ENCODE assay signal across 1 mouse cellular context in the genomic region with DNA sequence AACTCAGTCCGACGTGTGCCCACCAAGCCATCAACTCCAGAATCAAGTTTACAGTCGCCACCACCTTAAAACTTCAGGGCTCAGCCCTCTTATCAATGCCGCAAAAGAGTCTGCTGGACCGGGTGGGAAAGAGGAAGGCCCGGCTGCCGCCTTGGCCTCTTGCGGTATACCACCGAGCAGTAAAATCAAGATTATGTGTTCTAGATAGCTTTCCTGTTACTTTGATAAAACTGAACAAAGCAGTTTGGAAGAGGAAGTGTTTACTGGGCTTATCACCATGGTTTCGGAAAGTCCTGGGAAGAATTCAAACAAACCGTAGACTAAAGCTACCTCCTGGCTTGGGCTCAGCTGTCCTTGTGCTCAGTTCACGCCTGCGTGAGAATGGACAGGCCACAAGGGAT.
TF ChIP-seq lines count a peak whose summit lies in the region.

No protein-coding gene starts in this region.

TF ChIP-seq in MEL, 35 proteins besides CTCF, POLR2A, EP300 and RAD21:
- TF ChIP-seq HCFC1 (IDR thresholded peaks at IDR 0.05; ENCODE audit: low read depth, low read length), result no peak
- no peak for TF ChIP-seq ZC3H11A (IDR thresholded peaks at IDR 0.05; ENCODE audit: low read depth, low read length)
- no peak for TF ChIP-seq POLR2AphosphoS2 (IDR thresholded peaks at IDR 0.05; ENCODE audit: low read length)
- TF ChIP-seq GABPA (IDR thresholded peaks at IDR 0.05; ENCODE audit: low read depth, low read length), result no peak
- TF ChIP-seq ZNF384 (IDR thresholded peaks at IDR 0.05; ENCODE audit: low read depth, low read length), result no peak
- TF ChIP-seq ZMIZ1 (IDR thresholded peaks at IDR 0.05; ENCODE audit: low read depth, low read length), result no peak
- TF ChIP-seq GATA1 (IDR thresholded peaks at IDR 0.05; ENCODE audit: low read depth, low read length), result peak; percentile 97
- TF ChIP-seq ZKSCAN1 (IDR thresholded peaks at IDR 0.05; ENCODE audit: low read depth, low read length), result no peak
- TF ChIP-seq MAX (IDR thresholded peaks at IDR 0.05; ENCODE audit: low read length), result peak; percentile 67; the same call in 1 of the 2 replicates
- no peak; the same call in 1 of the 2 replicates for TF ChIP-seq SMC3 (IDR thresholded peaks at IDR 0.05; ENCODE audit: low read depth, low read length)
- TF ChIP-seq MEF2A (IDR thresholded peaks at IDR 0.05; ENCODE audit: extremely low read depth, insufficient replicate concordance, low read depth, low read length, poor library complexity, severe bottlenecking), result no peak
- TF ChIP-seq ETS1 (IDR thresholded peaks at IDR 0.05; ENCODE audit: low read depth, low read length), result peak; percentile 91
- TF ChIP-seq CHD1 (IDR thresholded peaks at IDR 0.05; ENCODE audit: low read depth, low read length), result no peak; the same call in 1 of the 2 replicates
- TF ChIP-seq UBTF (IDR thresholded peaks at IDR 0.05; ENCODE audit: borderline replicate concordance, insufficient read depth, low read depth, low read length), result 0 out of 2 replicates have a peak, but pooled peaks have one; percentile 59
- TF ChIP-seq MXI1 (IDR thresholded peaks at IDR 0.05; ENCODE audit: low read depth, low read length), result peak; percentile 13; the same call in 1 of the 2 replicates
- no peak for TF ChIP-seq JUND (IDR thresholded peaks at IDR 0.05; ENCODE audit: low read depth, low read length)
- no peak for TF ChIP-seq KAT2A (conservative IDR thresholded peaks at IDR 0.05; ENCODE audit: low read depth, low read length)
- peak; percentile 99 for TF ChIP-seq RCOR1 (IDR thresholded peaks at IDR 0.05; ENCODE audit: low read depth, low read length)
- peak; percentile 32; the same call in 1 of the 2 replicates for TF ChIP-seq TBP (IDR thresholded peaks at IDR 0.05; ENCODE audit: low read depth, low read length)
- peak; percentile 46 for TF ChIP-seq TAL1 (IDR thresholded peaks at IDR 0.05; ENCODE audit: low read length)
- peak; percentile 40; the same call in 1 of the 2 replicates for TF ChIP-seq NRF1 (IDR thresholded peaks at IDR 0.05; ENCODE audit: insufficient read depth, low read depth, low read length, poor library complexity, severe bottlenecking)
- TF ChIP-seq TCF12 (IDR thresholded peaks at IDR 0.05; ENCODE audit: low read depth, low read length), result peak; percentile 88
- 0 out of 2 replicates have a peak, but pooled peaks have one; percentile 53 for TF ChIP-seq E2F4 (IDR thresholded peaks at IDR 0.05; ENCODE audit: borderline replicate concordance, low read depth, low read length)
- TF ChIP-seq USF2 (IDR thresholded peaks at IDR 0.05; ENCODE audit: borderline replicate concordance in 1 of 2, insufficient read depth in 1 of 2, low read depth in 1 of 2, low read length in 2 of 2), result no peak
- TF ChIP-seq NELFE (IDR thresholded peaks at IDR 0.05; ENCODE audit: low read depth, low read length), result no peak; the same call in 1 of the 2 replicates
- no peak for TF ChIP-seq POLR2AphosphoS5 (IDR thresholded peaks at IDR 0.05; ENCODE audit: borderline replicate concordance, low read depth, low read length)
- TF ChIP-seq BHLHE40 (IDR thresholded peaks at IDR 0.05; ENCODE audit: borderline replicate concordance, low read depth, low read length), result peak; percentile 60; the same call in 1 of the 2 replicates
- TF ChIP-seq MYC (IDR thresholded peaks at IDR 0.05; ENCODE audit: low read depth, low read length), result peak; percentile 82; the same call in 1 of the 2 replicates
- peak; percentile 79 for TF ChIP-seq MYB (IDR thresholded peaks at IDR 0.05; ENCODE audit: low read depth, low read length)
- TF ChIP-seq SIN3A (IDR thresholded peaks at IDR 0.05; ENCODE audit: low read length), result peak; percentile 89
- no peak for TF ChIP-seq CHD2 (IDR thresholded peaks at IDR 0.05; ENCODE audit: low read length)
- peak; percentile 84; the same call in 1 of the 2 replicates for TF ChIP-seq MAFK (IDR thresholded peaks at IDR 0.05; ENCODE audit: borderline replicate concordance, low read depth, low read length)
- TF ChIP-seq ELF1 (IDR thresholded peaks at IDR 0.05; ENCODE audit: low read depth, low read length), result peak; percentile 52; the same call in 1 of the 2 replicates
- peak; percentile 77 for TF ChIP-seq MAZ (IDR thresholded peaks at IDR 0.05; ENCODE audit: low read depth, low read length)
- TF ChIP-seq USF1 (IDR thresholded peaks at IDR 0.05; ENCODE audit: low read depth, low read length), result no peak
